Mouse (Mus musculus) cerebellum, postnatal 10 days (tissue): ENCODE data around the gene Tnk1.
A peak's percentile ranks its signal among the peaks of the same experiment; 100 is the strongest.

Experiments
- DNase-seq, 2 experiments: peaks; one replicate each; pipeline ENCODE4 v3.0.0; 2021; ENCODE audit warnings: mixed read lengths in 2 of 2

The Tnk1 gene

GRCm38 (mm10) chr11:69801379-69801977 lies 57.1 kb downstream of the Tnk1 start, which contains the start of gene Fgf11:
Gene Fgf11 (minus strand): TSS chr11:69801857.
- DNase-seq = peak; percentile 43 to 56
